Mouse (Mus musculus) CH12.LX (cell line): ENCODE results near the gene Lmo1. TPM values are rescaled to one million over a fixed set of nuclear protein-coding genes. Genes with fewer than 3 reads are reported as not detected.

ENCODE experiments used
- DNase-seq: peaks from one replicate; pipeline ENCODE4 v3.0.0-alpha.2; 2013; ENCODE audit errors: extremely low read depth
- H3K27ac ChIP-seq: 2 replicates; pipeline ENCODE4 v1.5.1; 2012; ENCODE audit warnings: low read depth, mild to moderate bottlenecking, control low read depth, moderate library complexity; ENCODE audit not compliant: insufficient read depth
- H3K27me3 ChIP-seq: replicated peaks from 2 replicates; pipeline ENCODE3; 2012; ENCODE audit warnings: inconsistent platforms
- H3K36me3 ChIP-seq, 2 experiments: replicated peaks in 1 of 2; 2 replicates each; pipeline versions ENCODE3 to v1.6.1; 2012; ENCODE audit warnings: inconsistent platforms in 1 of 2, low read length in 1 of 2, mild to moderate bottlenecking in 1 of 2, mixed read lengths in 1 of 2, moderate library complexity in 1 of 2; ENCODE audit not compliant: control insufficient read depth in 1 of 2, insufficient read depth in 1 of 2
- H3K4me1 ChIP-seq, 2 experiments: 2 replicates each; pipeline ENCODE4 v1.6.1; 2012; ENCODE audit warnings: inconsistent platforms in 1 of 2, moderate library complexity in 1 of 2; ENCODE audit not compliant: insufficient read depth in 2 of 2, control insufficient read depth in 1 of 2
- H3K4me2 ChIP-seq: 2 replicates; pipeline ENCODE4 v1.6.1; 2012; ENCODE audit warnings: low read depth, mild to moderate bottlenecking, control low read depth; ENCODE audit not compliant: poor library complexity, insufficient read depth, severe bottlenecking
- H3K4me3 ChIP-seq, 3 experiments: fragments of 150-350 bp in 1 of 3; sonication (generic) in 1 of 3; replicated peaks in 1 of 3; 2 replicates each; pipeline versions ENCODE3 to v1.5.1; 2011 to 2012; ENCODE audit warnings: low read depth in 2 of 3, low read length in 2 of 3, mild to moderate bottlenecking in 2 of 3, moderate library complexity in 2 of 3, control low read depth in 1 of 3, improper control_type of control experiment in 1 of 3, inconsistent platforms in 1 of 3, mixed read lengths in 1 of 3; ENCODE audit not compliant: poor library complexity in 1 of 3
- H3K79me2 ChIP-seq: replicated peaks from 2 replicates; pipeline ENCODE4 v1.6.1; 2012; ENCODE audit warnings: mild to moderate bottlenecking, moderate library complexity; ENCODE audit not compliant: control insufficient read depth, poor library complexity, insufficient read depth, severe bottlenecking; ENCODE audit errors: extremely low read depth
- H3K9ac ChIP-seq: 2 replicates; pipeline ENCODE4 v1.6.1; 2012; ENCODE audit warnings: low read depth, mild to moderate bottlenecking, control low read depth, moderate library complexity; ENCODE audit not compliant: insufficient read depth
- H3K9me3 ChIP-seq: replicated peaks from 2 replicates; pipeline ENCODE3; 2012; ENCODE audit warnings: low read length, inconsistent platforms, mixed read lengths
- BHLHE40 ChIP-seq: IDR thresholded peaks from 2 replicates; pipeline ENCODE4 v1.6.1; 2011; ENCODE audit warnings: mild to moderate bottlenecking, low read depth, low read length, improper control_type of control experiment
- CHD1 ChIP-seq: IDR thresholded peaks from 2 replicates; pipeline ENCODE4 v1.6.1; 2012; ENCODE audit warnings: low read depth, low read length, improper control_type of control experiment, inconsistent platforms
- CTCF ChIP-seq, 2 experiments: IDR thresholded peaks in 1 of 2; conservative IDR thresholded peaks in 1 of 2; 2 replicates each; pipeline ENCODE4 v1.5.1; 2011 to 2012; ENCODE audit warnings: low read depth in 2 of 2, low read length in 2 of 2, improper control_type of control experiment in 1 of 2, inconsistent platforms in 1 of 2, mild to moderate bottlenecking in 1 of 2, moderate library complexity in 1 of 2
- ELF1 ChIP-seq: IDR thresholded peaks from 2 replicates; pipeline ENCODE4 v1.6.1; 2014; ENCODE audit warnings: low read depth, mild to moderate bottlenecking, inconsistent platforms, low read length, improper control_type of control experiment
- EP300 ChIP-seq: IDR thresholded peaks from 2 replicates; pipeline ENCODE4 v1.6.1; 2011; ENCODE audit warnings: low read length, improper control_type of control experiment
- GABPA ChIP-seq: IDR thresholded peaks from 2 replicates; pipeline ENCODE4 v1.6.1; 2012; ENCODE audit warnings: low read depth, low read length, improper control_type of control experiment, inconsistent platforms; ENCODE audit not compliant: insufficient replicate concordance
- JUND ChIP-seq: conservative IDR thresholded peaks from 2 replicates; pipeline ENCODE4 v1.6.1; 2011; ENCODE audit warnings: low read depth, low read length, improper control_type of control experiment
- MXI1 ChIP-seq: IDR thresholded peaks from 2 replicates; pipeline ENCODE4 v1.6.1; 2011; ENCODE audit warnings: mild to moderate bottlenecking, low read depth, low read length, improper control_type of control experiment
- MYC ChIP-seq: IDR thresholded peaks from 2 replicates; pipeline ENCODE4 v1.6.1; 2011; ENCODE audit warnings: low read depth, mild to moderate bottlenecking, improper control_type of control experiment, low read length
- NELFE ChIP-seq: IDR thresholded peaks from 2 replicates; pipeline ENCODE4 v1.6.1; 2011; ENCODE audit warnings: low read depth, low read length, improper control_type of control experiment
- PAX5 ChIP-seq: IDR thresholded peaks from 2 replicates; pipeline ENCODE4 v1.6.1; 2012; ENCODE audit warnings: low read length, inconsistent platforms, mixed read lengths
- POLR2A ChIP-seq: IDR thresholded peaks from 2 replicates; pipeline ENCODE4 v1.6.1; 2011; ENCODE audit warnings: low read depth, mild to moderate bottlenecking, improper control_type of control experiment, low read length
- RAD21 ChIP-seq: IDR thresholded peaks from 2 replicates; pipeline ENCODE4 v1.6.1; 2011; ENCODE audit warnings: low read depth, mild to moderate bottlenecking, low read length, improper control_type of control experiment, moderate library complexity
- RCOR1 ChIP-seq: conservative IDR thresholded peaks from 2 replicates; pipeline ENCODE4 v1.6.1; 2012; ENCODE audit warnings: low read depth, mild to moderate bottlenecking, inconsistent platforms, low read length, improper control_type of control experiment
- SMC3 ChIP-seq: IDR thresholded peaks from 2 replicates; pipeline ENCODE4 v1.6.1; 2011; ENCODE audit warnings: low read depth, low read length, improper control_type of control experiment
- TBP ChIP-seq: conservative IDR thresholded peaks from 2 replicates; pipeline ENCODE4 v1.6.1; 2011; ENCODE audit warnings: low read depth, low read length, improper control_type of control experiment
- TCF12 ChIP-seq: IDR thresholded peaks from 2 replicates; pipeline ENCODE4 v1.6.1; 2014; ENCODE audit warnings: low read depth, mild to moderate bottlenecking, inconsistent platforms, low read length, improper control_type of control experiment
- UBTF ChIP-seq: IDR thresholded peaks from 2 replicates; pipeline ENCODE4 v1.6.1; 2012; ENCODE audit warnings: low read depth, mild to moderate bottlenecking, inconsistent platforms, low read length, improper control_type of control experiment, moderate library complexity
- ZC3H11A ChIP-seq: IDR thresholded peaks from 2 replicates; pipeline ENCODE4 v1.6.1; 2012; ENCODE audit warnings: low read depth, mild to moderate bottlenecking, inconsistent platforms, low read length, improper control_type of control experiment
- ZKSCAN1 ChIP-seq: IDR thresholded peaks from 2 replicates; pipeline ENCODE4 v1.6.1; 2012; ENCODE audit warnings: low read depth, inconsistent platforms, low read length, improper control_type of control experiment, borderline replicate concordance
- ZNF384 ChIP-seq: IDR thresholded peaks from 2 replicates; pipeline ENCODE4 v1.6.1; 2012; ENCODE audit warnings: low read depth, low read length, improper control_type of control experiment, inconsistent platforms
- dilution Hi-C: fragments of 300-500 bp; cut with MboI; formaldehyde crosslinking; loops from 2 replicates; pipeline ENCODE4 v1.14.3; 2020; ENCODE audit warnings: low sequenced_read_pairs; ENCODE audit not compliant: extremely low pct_unique_long_range_greater_than_20kb, extremely low pct_ligation_motif_present
- in situ Hi-C: fragments of 300-500 bp; cut with MboI; formaldehyde crosslinking; loops from 3 replicates; pipeline ENCODE4 v1.14.3; 2019; ENCODE audit warnings: low sequenced_read_pairs, low pct_ligation_motif_present, low pct_unique_long_range_greater_than_20kb, mixed read lengths
- polyA plus RNA-seq: library from polyadenylated mRNA; unstranded; fragments of >175 nt; gene quantifications from 2 replicates; pipeline ENCODE4 v1.2.1, GENCODE M21; 2012; ENCODE audit warnings: low read depth; ENCODE audit not compliant: insufficient read length
- total RNA-seq, 2 experiments: library from RNA; depleted of rRNA; stranded (reverse); fragments of 300-350 nt in 1 of 2; fragments of >200 nt in 1 of 2; gene quantifications; 2 replicates each; pipeline ENCODE4 v1.2.3; 2012 to 2014

Lmo1 gene
- total and polyA plus RNA-seq, 3 experiments: 0.30 TPM; not detected in 2

DNA sequence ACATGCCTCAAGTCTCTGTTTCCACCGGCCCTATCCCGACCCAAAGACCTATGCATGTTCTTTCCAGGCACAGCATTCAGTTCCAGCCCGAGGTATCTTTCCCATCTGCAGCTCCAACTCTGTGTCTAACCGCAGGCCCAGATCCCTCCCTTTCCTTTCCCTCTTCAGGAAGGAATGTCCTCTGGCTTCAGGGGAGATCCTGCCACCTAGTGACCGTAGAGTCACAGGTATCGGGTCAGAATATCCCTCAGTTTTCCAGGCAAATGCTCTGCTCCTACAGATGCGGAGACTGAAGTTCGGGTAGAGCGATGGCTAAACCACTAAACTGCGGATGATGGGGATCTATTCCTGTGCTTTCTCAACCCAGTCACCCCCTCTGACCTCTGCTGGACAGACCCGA lies 30.3 kb downstream of the Lmo1 start:
- no peak overlapping the region for H3K27ac ChIP-seq
- H3K9me3 ChIP-seq: peaks cover 4% of the 10 kb centered on the region
- no peak overlapping the region for H3K9ac ChIP-seq
- no peak for TF ChIP-seq UBTF
- TF ChIP-seq CHD1: no peak
- TF ChIP-seq ZKSCAN1: no peak
- TF ChIP-seq GABPA: no peak
- TF ChIP-seq JUND: no peak
- TF ChIP-seq CTCF (conservative IDR thresholded peaks at IDR 0.05 in 1 of 2, IDR thresholded peaks at IDR 0.05 in 1 of 2; ENCODE audit: low read depth in 2 of 2, low read length in 2 of 2): no peak
- TF ChIP-seq PAX5: no peak
- no peak for TF ChIP-seq SMC3
- TF ChIP-seq ZC3H11A: no peak
- no peak for TF ChIP-seq ZNF384
- DNase-seq: no peak
- H3K27me3 ChIP-seq: peaks cover 84% of the 10 kb centered on the region
- dilution Hi-C loops (no loop called here), in situ Hi-C loops (no loop called here)
- no peak overlapping the region for H3K4me3 ChIP-seq
- no peak overlapping the region for H3K4me2 ChIP-seq
- no peaks in the 10 kb centered on the region for H3K4me1 ChIP-seq
- no peaks in the 10 kb centered on the region for H3K79me2 ChIP-seq
- no peaks in the 10 kb centered on the region for H3K36me3 ChIP-seq

- TF ChIP-seq TCF12: no peak
- TF ChIP-seq EP300: no peak
- no peak for TF ChIP-seq UBTF
- no peak for TF ChIP-seq RAD21
- no peak for TF ChIP-seq ZC3H11A
- no peak for TF ChIP-seq NELFE
- TF ChIP-seq BHLHE40: no peak
- no peak for TF ChIP-seq MXI1
- TF ChIP-seq ELF1: no peak
- no peak for TF ChIP-seq TBP
- TF ChIP-seq GABPA: no peak
- TF ChIP-seq ZNF384: no peak
- no peak for TF ChIP-seq RCOR1
- TF ChIP-seq MYC: no peak
- TF ChIP-seq POLR2A: no peak
- no peak overlapping the region for H3K9ac ChIP-seq
- in situ Hi-C loops (no loop called here), dilution Hi-C loops (no loop called here)
- no peak overlapping the region for H3K4me3 ChIP-seq
- no peaks in the 10 kb centered on the region for H3K4me1 ChIP-seq
- H3K27me3 ChIP-seq: peaks cover 85% of the 10 kb centered on the region
- H3K79me2 ChIP-seq: no peaks in the 10 kb centered on the region
- peaks cover 4% of the 10 kb centered on the region for H3K9me3 ChIP-seq
- DNase-seq: no peak
- H3K27ac ChIP-seq: no peak overlapping the region
- no peaks in the 10 kb centered on the region for H3K36me3 ChIP-seq
- no peak overlapping the region for H3K4me2 ChIP-seq
Measured at GRCm38 (mm10) chr7:109142564-109142963, 32.4 kb downstream of the Lmo1 start.
